Mouse (Mus musculus) heart, embryonic 11.5 days (tissue): Measurements from ENCODE around the gene Esp38. TPM values are rescaled to one million over a fixed set of nuclear protein-coding genes. Genes with fewer than 3 reads are reported as not detected.
"Not testable (repeated sequence)": the region's sequence is repeated elsewhere in the genome, so short reads cannot be mapped to it uniquely, and the experiment has no call there.

Experiments used
- ATAC-seq: fragments of 200-750 bp; cut with Nextera tagmentation; replicated peaks from 2 replicates; pipeline ENCODE4 v1.8.0; 2017; ENCODE audit warnings: moderate library complexity; ENCODE audit not compliant: insufficient number of reproducible peaks, low FRiP score, low TSS enrichment
- H3K27ac ChIP-seq: fragments of 300-500 bp; sonication (generic); 2 replicates; pipeline ENCODE4 v1.5.1; 2014; ENCODE audit warnings: mild to moderate bottlenecking, low read depth, low read length
- H3K27me3 ChIP-seq: fragments of 300-500 bp; sonication (generic); 2 replicates; pipeline ENCODE4 v1.6.1; 2014; ENCODE audit warnings: mild to moderate bottlenecking, low read length, mixed read lengths; ENCODE audit not compliant: control insufficient read depth, insufficient read depth
- H3K36me3 ChIP-seq: fragments of 300-500 bp; sonication (generic); 2 replicates; pipeline ENCODE4 v1.6.1; 2014; ENCODE audit warnings: mild to moderate bottlenecking, low read length, moderate library complexity, mixed read lengths; ENCODE audit not compliant: control insufficient read depth, insufficient read depth
- H3K4me1 ChIP-seq: fragments of 300-500 bp; sonication (generic); 2 replicates; pipeline ENCODE4 v1.6.1; 2014; ENCODE audit warnings: low read length; ENCODE audit not compliant: control insufficient read depth, insufficient read depth
- H3K4me2 ChIP-seq: fragments of 300-500 bp; sonication (generic); 2 replicates; pipeline ENCODE4 v1.6.1; 2014; ENCODE audit warnings: mild to moderate bottlenecking, moderate library complexity
- H3K4me3 ChIP-seq: fragments of 300-500 bp; sonication (generic); 2 replicates; pipeline ENCODE4 v1.5.1; 2014; ENCODE audit warnings: low read depth, low read length
- H3K9ac ChIP-seq: fragments of 300-500 bp; sonication (generic); 2 replicates; pipeline ENCODE4 v1.6.1; 2014; ENCODE audit warnings: mild to moderate bottlenecking, low read depth, low read length, moderate library complexity
- H3K9me3 ChIP-seq: fragments of 300-500 bp; sonication (generic); replicated peaks from 2 replicates; pipeline ENCODE4 v1.6.1; 2016; ENCODE audit warnings: low read length; ENCODE audit not compliant: control insufficient read depth
- WGBS: fragments of 180-500 bp; shearing (Covaris S2); extraction: QIAGEN DNeasy Blood & Tissue Kit; methylation state at CpG from one replicate; pipeline ENCODE4 v1.1.7; 2014; ENCODE audit not compliant: insufficient replicate concordance; 5-methylcytosine and 5-hydroxymethylcytosine counted together
- polyA plus RNA-seq: library from polyadenylated mRNA; unstranded; fragments of >200 nt; fragmentation: Nextera tagmentation; extraction: Ambion mirVana; gene quantifications from 2 replicates; pipeline ENCODE4 v1.2.1, GENCODE M21; 2014

The Esp38 gene
- not detected in 2 replicates for polyA plus RNA-seq

GRCm38 (mm10) chr17:39950220-39950619 lies at the start of gene Esp38:
Esp38 (plus strand) TSS chr17:39950520.
- 67% methylated on average over 3 of the region's 3 CpGs for WGBS
- no peaks in the 10 kb centered on the region for H3K27me3 ChIP-seq
- no peak within 1 kb of the TSS for H3K27ac ChIP-seq
- H3K36me3 ChIP-seq, result no peaks in the 10 kb centered on the region
- no peaks in the 10 kb centered on the region for H3K4me1 ChIP-seq
- H3K9me3 ChIP-seq, result no peaks in the 10 kb centered on the region
- ATAC-seq, result no peak
- H3K4me2 ChIP-seq, result no peak within 1 kb of the TSS
- no peak within 1 kb of the TSS for H3K9ac ChIP-seq
- no peak within 1 kb of the TSS for H3K4me3 ChIP-seq

GRCm38 (mm10) chr17:39902928-39903545 lies 47.3 kb upstream of the Esp38 start:
- not testable (repeated sequence) for H3K27me3 ChIP-seq, H3K36me3 ChIP-seq, H3K4me1 ChIP-seq, H3K27ac ChIP-seq, ATAC-seq, H3K4me2 ChIP-seq, H3K9ac ChIP-seq, H3K9me3 ChIP-seq, H3K4me3 ChIP-seq
- WGBS, result 50% methylated on average over 8 of the region's 8 CpGs

Other genes starting within 250 kb of the Esp38 start
- not detected in 2 replicates for gene AC192777.2, start 144.9 kb downstream of the Esp38 start, polyA plus RNA-seq